8 mouse cellular contexts compared by ENCODE assay signal in genomic region chr1:161712918-161713317, GRCm38 (mm10).
DNase-seq lines count a peak whose midpoint lies in the region; ATAC-seq lines count a peak whose summit lies in the region.

No protein-coding gene starts in this region.

- peak; percentile 9 to 26 for DNase-seq in cerebellum, adult 18-20 months
- no peak for DNase-seq in cerebellum, adult 8-10 months
- peak; percentile 24 to 69 for DNase-seq in adrenal gland, adult (ENCODE audit: inconsistent age in 2 of 2, low spot score in 1 of 2)
- peak; percentile 49 to 63 for DNase-seq in frontal cortex, postnatal 36 days (ENCODE audit: low spot score in 2 of 2)
- peak; percentile 23 to 61 for DNase-seq in layer of hippocampus, postnatal 25 days (ENCODE audit: extremely low spot score in 1 of 2, low spot score in 1 of 2)
- DNase-seq in testis, postnatal 10 days (ENCODE audit: low spot score), result peak; percentile 79

- ATAC-seq in inflammation-experienced regulatory T-cells, adult 6 months, result peak; percentile 98
- peak; percentile 66 for ATAC-seq in monocyte, adult 5-6 weeks (replicated peaks; ENCODE audit: insufficient number of reproducible peaks, low FRiP score, low TSS enrichment, poor library complexity, severe bottlenecking)
